Mouse (Mus musculus) lung, postnatal 10 days (tissue): ENCODE results near the gene Tsnax.
A peak's percentile ranks its signal among the peaks of the same experiment; 100 is the strongest.

Experiments used
- DNase-seq: peaks from one replicate; pipeline ENCODE4 v3.0.0; 2021

Tsnax gene

GRCm38 (mm10) chr8:125043935-125044334 lies 31.1 kb downstream of the Tsnax start:
- no peak for DNase-seq

GRCm38 (mm10) chr8:125045760-125046159 lies 33.0 kb downstream of the Tsnax start:
- no peak for DNase-seq

GRCm38 (mm10) chr8:125049051-125049750 lies 36.4 kb downstream of the Tsnax start:
- no peak for DNase-seq

GRCm38 (mm10) chr8:125049826-125050225 lies 37.0 kb downstream of the Tsnax start:
- DNase-seq, result no peak

- peak; percentile 87 for DNase-seq
These were observed 39.2 kb downstream of the Tsnax start for GRCm38 (mm10) chr8:125052026-125052425.

GRCm38 (mm10) chr8:125053505-125054435 lies 41.0 kb downstream of the Tsnax start, which contains the start of gene Disc1:
Gene Disc1, plus strand, starts transcription at chr8:125054195.
- peak; percentile 76 for DNase-seq

GRCm38 (mm10) chr8:125054436-125054810 lies 41.6 kb downstream of the Tsnax start:
- DNase-seq, result peak; percentile 85

GRCm38 (mm10) chr8:125060904-125061303 lies 48.1 kb downstream of the Tsnax start:
- DNase-seq, result no peak

- DNase-seq, result no peak
These were observed 52.8 kb downstream of the Tsnax start for GRCm38 (mm10) chr8:125065596-125065995.

GRCm38 (mm10) chr8:125066913-125067595 lies 54.3 kb downstream of the Tsnax start:
- DNase-seq, result peak; percentile 88

- peak; percentile 80 for DNase-seq
These were observed 54.8 kb downstream of the Tsnax start for GRCm38 (mm10) chr8:125067596-125067960.

- no peak for DNase-seq
These were observed 55.5 kb downstream of the Tsnax start for GRCm38 (mm10) chr8:125068146-125068905.

GRCm38 (mm10) chr8:125069304-125069703 lies 56.5 kb downstream of the Tsnax start:
- DNase-seq, result no peak

GRCm38 (mm10) chr8:125069733-125070132 lies 56.9 kb downstream of the Tsnax start:
- no peak for DNase-seq

- DNase-seq, result no peak
These were observed 61.3 kb downstream of the Tsnax start for GRCm38 (mm10) chr8:125074141-125074540.

- DNase-seq, result no peak
These were observed 61.8 kb downstream of the Tsnax start for GRCm38 (mm10) chr8:125074581-125074980.

- DNase-seq, result no peak
These were observed 62.6 kb downstream of the Tsnax start for GRCm38 (mm10) chr8:125075389-125075788.

GRCm38 (mm10) chr8:125077326-125077725 lies 64.5 kb downstream of the Tsnax start:
- DNase-seq, result no peak

- peak; percentile 46 for DNase-seq
These were observed 66.1 kb downstream of the Tsnax start for GRCm38 (mm10) chr8:125078771-125079384.

GRCm38 (mm10) chr8:125080388-125081344 lies 67.9 kb downstream of the Tsnax start:
- DNase-seq, result no peak

GRCm38 (mm10) chr8:125083746-125084145 lies 70.9 kb downstream of the Tsnax start:
- DNase-seq, result peak; percentile 65
